Mouse (Mus musculus) forebrain, postnatal 0 days (tissue): Measurements from ENCODE around the gene Chodl. TPM values are rescaled to one million over a fixed set of nuclear protein-coding genes. Genes with fewer than 3 reads are reported as not detected.

Experiments
- ATAC-seq: fragments of 200-750 bp; cut with Nextera tagmentation; 2 replicates; pipeline ENCODE4 v1.8.0; 2017; ENCODE audit warnings: mild to moderate bottlenecking, moderate library complexity
- DNase-seq: peaks from one replicate; pipeline ENCODE4 v3.0.0-alpha.2; 2015
- H3K27ac ChIP-seq: fragments of 300-500 bp; sonication (generic); 2 replicates; pipeline ENCODE4 v1.5.1; 2014; ENCODE audit warnings: low read depth, mild to moderate bottlenecking, antibody characterized with exemption, low read length, moderate library complexity, mixed read lengths
- H3K27me3 ChIP-seq: fragments of 300-500 bp; sonication (generic); 2 replicates; pipeline ENCODE4 v1.6.1; 2014; ENCODE audit warnings: mild to moderate bottlenecking, low read length, mixed read lengths; ENCODE audit not compliant: insufficient read depth
- H3K36me3 ChIP-seq: fragments of 300-500 bp; sonication (generic); 2 replicates; pipeline ENCODE4 v1.6.1; 2014; ENCODE audit warnings: mild to moderate bottlenecking, moderate library complexity; ENCODE audit not compliant: insufficient read depth
- H3K4me1 ChIP-seq: fragments of 300-500 bp; sonication (generic); 2 replicates; pipeline ENCODE4 v1.6.1; 2014; ENCODE audit warnings: antibody characterized with exemption; ENCODE audit not compliant: insufficient read depth
- H3K4me2 ChIP-seq: fragments of 300-500 bp; sonication (generic); 2 replicates; pipeline ENCODE4 v1.6.1; 2014; ENCODE audit warnings: low read depth, mild to moderate bottlenecking, moderate library complexity
- H3K4me3 ChIP-seq: fragments of 300-500 bp; sonication (generic); 2 replicates; pipeline ENCODE4 v1.5.1; 2014; ENCODE audit warnings: low read depth, low read length, mixed read lengths
- H3K9ac ChIP-seq: fragments of 300-500 bp; sonication (generic); 2 replicates; pipeline ENCODE4 v1.6.1; 2014; ENCODE audit warnings: mild to moderate bottlenecking
- H3K9me3 ChIP-seq: fragments of 300-500 bp; sonication (generic); 2 replicates; pipeline ENCODE4 v1.6.1; 2016; ENCODE audit warnings: low read length
- CTCF ChIP-seq: sonication (generic); IDR thresholded peaks from 2 replicates; pipeline ENCODE4 v1.5.1; 2016; ENCODE audit warnings: antibody characterized with exemption, control low read depth, low read depth
- WGBS: fragments of 180-500 bp; shearing (Covaris S2); extraction: QIAGEN DNeasy Blood & Tissue Kit; methylation state at CpG from one replicate; pipeline ENCODE4 v1.1.7; 2014; 5-methylcytosine and 5-hydroxymethylcytosine counted together
- polyA plus RNA-seq: library from polyadenylated mRNA; unstranded; fragments of >200 nt; fragmentation: Nextera tagmentation; extraction: Ambion mirVana; gene quantifications from 2 replicates; pipeline ENCODE4 v1.2.1, GENCODE M21; 2015
- total RNA-seq: library from RNA; depleted of rRNA; stranded (reverse); fragments of >200 nt; gene quantifications from 2 replicates; pipeline ENCODE4 v1.2.3, GENCODE M21; 2014; rRNA removed

The Chodl gene
- total and polyA plus RNA-seq, 2 experiments from 2014 or later = 13.3 to 14.0 TPM

DNA sequence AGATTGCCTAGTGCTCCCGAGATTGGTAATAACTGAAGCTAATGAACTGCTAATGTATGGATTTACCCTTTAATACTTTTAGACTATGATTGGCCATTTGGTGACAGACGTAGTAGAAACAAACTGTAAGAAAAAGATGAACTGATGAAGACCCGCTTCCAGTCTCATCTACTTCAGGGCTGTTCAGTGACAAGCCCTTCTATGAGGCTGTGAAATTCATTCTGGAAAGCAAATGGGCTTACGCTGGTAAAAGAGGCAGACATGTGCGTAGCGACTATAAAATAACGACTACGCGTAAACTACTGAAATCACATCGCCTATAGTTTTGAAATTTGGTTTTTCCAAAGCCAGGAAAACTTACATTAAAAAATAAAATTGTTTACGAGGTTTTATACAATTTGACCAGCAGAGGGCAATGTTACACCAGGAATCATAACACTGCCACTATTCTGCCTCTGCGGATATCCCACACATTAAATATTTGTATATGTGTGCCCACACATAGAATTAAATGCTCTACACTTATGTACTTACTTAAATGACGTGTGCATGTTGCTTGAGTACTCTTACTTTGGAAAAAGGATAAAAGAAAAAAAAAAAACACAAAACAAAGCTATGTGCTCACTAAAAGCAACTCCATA is 38.5 kb downstream of the Chodl start:
- no peaks in the 10 kb centered on the region for H3K36me3 ChIP-seq
- H3K27ac ChIP-seq = no peak overlapping the region
- 29% methylated on average over 13 of the region's 13 CpGs for WGBS
- no peaks in the 10 kb centered on the region for H3K27me3 ChIP-seq
- H3K9me3 ChIP-seq = no peaks in the 10 kb centered on the region
- H3K4me3 ChIP-seq = no peak overlapping the region
- DNase-seq (peak; percentile 76), ATAC-seq (no peak; the same call in 1 of the 2 replicates)
- no peak overlapping the region for H3K4me2 ChIP-seq
- H3K9ac ChIP-seq = no peak overlapping the region
- TF ChIP-seq CTCF = peak; percentile 69
- H3K4me1 ChIP-seq = no peaks in the 10 kb centered on the region

DNA sequence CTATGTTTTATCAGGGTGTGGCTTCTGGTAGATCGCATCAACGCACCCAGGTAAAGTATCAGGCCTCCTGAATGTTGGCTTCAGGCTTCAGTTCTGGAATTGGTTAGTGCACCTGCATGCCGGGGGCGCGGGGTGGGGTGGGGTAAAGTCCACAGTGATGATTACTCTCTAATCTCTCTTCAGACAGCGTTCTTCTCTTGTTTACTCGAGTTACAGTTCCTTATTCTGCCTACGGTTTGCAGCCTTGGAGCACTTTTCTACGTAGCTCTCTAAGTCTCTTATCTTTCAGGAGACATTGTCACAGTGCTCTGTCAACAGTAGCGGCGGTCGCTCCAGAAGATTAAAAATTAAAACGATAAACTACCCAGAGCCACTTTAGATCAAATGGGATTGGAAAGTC is 43.4 kb downstream of the Chodl start:
- no peaks in the 10 kb centered on the region for H3K27me3 ChIP-seq
- no peak for TF ChIP-seq CTCF
- no peak overlapping the region for H3K9ac ChIP-seq
- no peak overlapping the region for H3K4me2 ChIP-seq
- no peak for ATAC-seq
- H3K9me3 ChIP-seq = no peaks in the 10 kb centered on the region
- H3K36me3 ChIP-seq = no peaks in the 10 kb centered on the region
- no peaks in the 10 kb centered on the region for H3K4me1 ChIP-seq
- 93% methylated on average over 13 of the region's 13 CpGs for WGBS
- DNase-seq = no peak
- H3K27ac ChIP-seq = no peak overlapping the region
- H3K4me3 ChIP-seq = no peak overlapping the region

DNA sequence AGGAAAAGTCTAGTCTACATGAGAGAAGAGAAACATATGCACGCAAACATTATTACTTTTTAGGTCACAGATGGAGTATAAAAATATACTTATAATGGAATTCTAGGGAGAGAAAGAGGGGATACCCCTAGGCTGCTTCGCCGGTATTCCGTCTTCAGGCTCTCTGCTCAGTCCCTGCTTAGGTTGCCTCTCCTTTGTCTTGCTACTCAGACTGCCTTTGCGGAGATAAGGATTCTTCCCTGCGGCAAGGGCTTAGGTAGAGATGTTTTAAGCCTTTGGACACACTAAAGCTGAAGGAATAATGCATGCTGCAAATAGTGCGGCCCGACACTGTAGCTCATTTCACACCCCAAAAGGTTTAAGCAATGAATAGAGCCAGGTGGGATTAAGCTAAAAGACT is 45.6 kb downstream of the Chodl start:
- DNase-seq (no peak), ATAC-seq (no peak)
- no peak for TF ChIP-seq CTCF

More for the DNA sequence above, 45.6 kb downstream of the Chodl start:
- Histone ChIP-seq H3K4me1 (no peaks in the 10 kb centered on the region), H3K9ac (no peak overlapping the region), H3K36me3 (no peaks in the 10 kb centered on the region), H3K27ac (no peak overlapping the region), H3K4me3 (no peak overlapping the region), H3K9me3 (no peaks in the 10 kb centered on the region), H3K4me2 (no peak overlapping the region), H3K27me3 (no peaks in the 10 kb centered on the region)
- 34% methylated on average over 8 of the region's 8 CpGs for WGBS

Other genes with a start within 250 kb of the Chodl start
- 0.08 TPM in 1 of 2 replicates, not detected in the other for gene Tmprss15, start 160.1 kb downstream of the Chodl start, total RNA-seq
- gene Tmprss15, start 160.1 kb downstream of the Chodl start, polyA plus RNA-seq = not detected in 2 replicates